Mouse (Mus musculus) forelimb bud, embryonic 11.5 days (tissue): ENCODE data around the gene Bbs9.
"Not testable (repeated sequence)": the region's sequence is repeated elsewhere in the genome, so short reads cannot be mapped to it uniquely, and the experiment has no call there.

ENCODE experiments used
- DNase-seq: peaks from one replicate; pipeline ENCODE4 v3.0.0-alpha.2; 2012; ENCODE audit warnings: low read depth, low spot score

Gene Bbs9

GRCm38 (mm10) chr9:22475424-22475868 lies at the start of gene Bbs9:
Bbs9 (plus strand) TSS chr9:22475715.
- peak; percentile 92 for DNase-seq

GRCm38 (mm10) chr9:22428028-22428665 lies 47.4 kb upstream of the Bbs9 start:
- no peak for DNase-seq

GRCm38 (mm10) chr9:22428666-22429410 lies 46.7 kb upstream of the Bbs9 start:
- DNase-seq: no peak

- no peak for DNase-seq
These were observed 45.8 kb upstream of the Bbs9 start for GRCm38 (mm10) chr9:22429533-22430241.

GRCm38 (mm10) chr9:22430315-22430840 lies 45.1 kb upstream of the Bbs9 start:
- DNase-seq: no peak

- DNase-seq: no peak
These were observed 42.3 kb upstream of the Bbs9 start for GRCm38 (mm10) chr9:22433221-22433620.

GRCm38 (mm10) chr9:22434101-22434500 lies 41.4 kb upstream of the Bbs9 start:
- DNase-seq: no peak

- no peak for DNase-seq
These were observed 36.7 kb upstream of the Bbs9 start for GRCm38 (mm10) chr9:22438826-22439225.

- DNase-seq: no peak
These were observed 32.4 kb upstream of the Bbs9 start for GRCm38 (mm10) chr9:22443157-22443556.

- no peak for DNase-seq
These were observed 30.4 kb upstream of the Bbs9 start for GRCm38 (mm10) chr9:22445123-22445522.

GRCm38 (mm10) chr9:22447213-22447612 lies 28.3 kb upstream of the Bbs9 start:
- no peak for DNase-seq

- no peak for DNase-seq
These were observed 27.1 kb upstream of the Bbs9 start for GRCm38 (mm10) chr9:22448420-22448819.

- no peak for DNase-seq
These were observed 26.3 kb upstream of the Bbs9 start for GRCm38 (mm10) chr9:22449209-22449608.

GRCm38 (mm10) chr9:22452697-22453096 lies 22.8 kb upstream of the Bbs9 start:
- no peak for DNase-seq

- no peak for DNase-seq
These were observed 22.0 kb upstream of the Bbs9 start for GRCm38 (mm10) chr9:22453501-22453924.

GRCm38 (mm10) chr9:22453990-22454389 lies 21.5 kb upstream of the Bbs9 start, which contains the start of gene Gm17545:
Gm17545 (plus strand) TSS chr9:22454290.
- not testable (repeated sequence) for DNase-seq

- DNase-seq: no peak
These were observed 20.5 kb upstream of the Bbs9 start for GRCm38 (mm10) chr9:22455041-22455440.

- DNase-seq: no peak
These were observed 18.2 kb upstream of the Bbs9 start for GRCm38 (mm10) chr9:22457142-22457835.

GRCm38 (mm10) chr9:22461946-22462345 lies 13.6 kb upstream of the Bbs9 start:
- DNase-seq: no peak

GRCm38 (mm10) chr9:22466212-22466611 lies 9.3 kb upstream of the Bbs9 start:
- DNase-seq: no peak

- peak; percentile 40 for DNase-seq
These were observed 7.9 kb upstream of the Bbs9 start for GRCm38 (mm10) chr9:22467371-22468169.
